Mouse (Mus musculus) liver, embryonic 14 days (tissue): ENCODE data around the gene Ppp1cb. TPM values are rescaled to one million over a fixed set of nuclear protein-coding genes. Genes with fewer than 3 reads are reported as not detected.

Experiments
- polyA plus RNA-seq: library from polyadenylated mRNA; depleted of rRNA; stranded (reverse); fragments of >200 nt; gene quantifications from 2 replicates; pipeline ENCODE4 v1.2.3, GENCODE M21; 2012; rRNA removed

Ppp1cb gene
- polyA plus RNA-seq: 96.9 and 105 TPM in 2 replicates

DNA sequence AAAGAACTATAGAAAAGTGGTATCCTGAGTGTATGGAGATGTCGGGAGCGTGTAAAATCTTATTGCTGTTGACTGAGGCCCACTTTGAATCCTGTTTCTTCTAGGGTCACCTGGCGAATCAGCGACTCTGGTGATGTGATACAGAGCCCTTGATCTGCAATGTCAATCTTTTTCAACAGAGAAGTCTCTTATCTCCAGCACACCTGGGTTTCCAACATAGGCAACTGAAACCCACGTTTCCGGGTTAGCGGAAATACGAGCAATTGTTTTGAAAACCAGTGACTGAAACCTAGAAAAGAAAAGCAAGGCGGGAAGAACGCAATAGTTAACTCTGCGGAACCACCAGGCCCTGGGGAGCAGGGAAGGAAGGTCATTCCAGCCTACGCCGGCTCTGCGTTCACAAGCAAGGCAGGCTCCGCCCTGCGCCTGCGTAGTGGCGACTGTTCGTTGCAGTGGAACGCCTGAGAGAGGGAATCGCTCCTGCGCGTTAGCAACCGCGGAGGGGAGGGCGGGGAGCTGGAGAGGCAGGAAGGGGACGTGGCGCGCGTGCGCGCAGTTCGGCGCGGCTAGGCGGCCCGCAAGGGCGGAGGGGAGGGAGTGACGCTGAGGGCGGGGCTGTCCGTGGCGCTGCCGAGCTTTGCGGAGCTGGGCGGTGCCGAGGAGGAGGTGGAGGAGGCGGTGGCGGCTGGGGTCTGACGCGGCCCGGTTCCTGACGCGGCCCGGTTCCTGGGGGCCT is at the start of gene Ppp1cb:
TSS of gene Ppp1cb (plus strand) at position 436 of the 736 bp plus-strand sequence.

Other genes with a start within 250 kb of the Ppp1cb start
- 0.02 and 0.16 TPM in 2 replicates for gene Plb1, start 226.1 kb upstream of the Ppp1cb start, polyA plus RNA-seq
- 1.8 and 2.0 TPM in 2 replicates for gene Yes1, start 152.3 kb downstream of the Ppp1cb start, polyA plus RNA-seq